Mouse (Mus musculus): ENCODE measurements around the gene Spg7.

GRCm38 (mm10) chr8:123025951-123026351 is 36.8 kb upstream of the Spg7 start:
- TF ChIP-seq CTCF (IDR thresholded peaks at IDR 0.05; ENCODE audit: low read depth, low read length) (no peak), POLR2A (IDR thresholded peaks at IDR 0.05; ENCODE audit: borderline replicate concordance, low read depth, low read length) (no peak)

Measured in bone marrow macrophage, adult 2 months (primary cell).